Comparison of ENCODE assay signal across 29 mouse cellular contexts in the genomic region with DNA sequence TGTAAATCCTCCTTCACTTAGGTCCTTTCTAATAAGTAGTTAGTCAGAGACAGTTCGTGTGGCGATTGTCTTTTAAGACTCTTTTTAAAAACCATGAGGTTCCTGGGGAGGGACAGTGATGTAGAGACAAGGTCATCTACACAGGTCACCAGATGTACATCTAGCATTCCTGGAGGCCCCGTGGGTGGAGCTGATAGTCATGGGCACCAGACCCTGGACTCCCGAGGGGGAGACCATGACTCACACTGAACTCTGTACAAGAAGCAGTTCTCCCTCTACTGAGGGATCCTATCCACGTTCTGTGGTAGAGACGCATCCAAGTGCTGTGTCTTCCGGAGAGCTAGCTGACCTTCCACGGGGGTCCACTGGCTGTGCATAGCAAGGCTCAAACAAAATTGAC. TPM values are rescaled to one million over a fixed set of nuclear protein-coding genes. Genes with fewer than 3 reads are reported as not detected.
DNase-seq lines count a peak whose midpoint lies in the region; ATAC-seq and TF ChIP-seq lines count a peak whose summit lies in the region.
"Had no signal": no experiment of that assay in that cellular context is flagged by ENCODE, and none has a peak within 500 bp of the region (broad histone marks: within the 10 kb centered on the region; RNA-seq: fewer than 3 reads in every experiment).

No protein-coding gene starts in this region.

- H3K79me2 ChIP-seq in heart, adult 2 months (replicated peaks; ENCODE audit: control insufficient read depth, insufficient read depth, low read length): no peaks in the 10 kb centered on the region

- TF ChIP-seq POLR2A in heart, adult 2 months (IDR thresholded peaks at IDR 0.05; ENCODE audit: insufficient read depth, low read depth, low read length): no peak

- no peak for TF ChIP-seq EP300 in heart, adult 2 months (IDR thresholded peaks at IDR 0.05; ENCODE audit: insufficient read depth, low read depth, low read length)

- H3K27me3 ChIP-seq in heart, embryonic 10.5 days (ENCODE audit: insufficient read depth, poor library complexity, severe bottlenecking): no peaks in the 10 kb centered on the region
- H3K27me3 ChIP-seq in heart, adult 2 months (ENCODE audit: control insufficient read depth, insufficient read depth, low read length): no peaks in the 10 kb centered on the region
- no peaks in the 10 kb centered on the region for H3K27me3 ChIP-seq in intestine, embryonic 15.5 days (replicated peaks)
- H3K27me3 ChIP-seq in intestine, embryonic 16.5 days (replicated peaks; ENCODE audit: control insufficient read depth, insufficient read depth, low read length): no peaks in the 10 kb centered on the region
- no peaks in the 10 kb centered on the region for H3K27me3 ChIP-seq in intestine, postnatal 0 days (replicated peaks; ENCODE audit: control insufficient read depth, insufficient read depth, low read length)
- H3K27me3 ChIP-seq: CH12.LX; embryonic facial prominence, embryonic 13.5 days; embryonic facial prominence, embryonic 15.5 days; forebrain, embryonic 12.5 days; Patski had no signal

- TF ChIP-seq CTCF in heart, adult 2 months (IDR thresholded peaks at IDR 0.05): no peak
- TF ChIP-seq CTCF in intestine, postnatal 0 days (IDR thresholded peaks at IDR 0.05; ENCODE audit: low read depth): no peak

- H3K4me3 ChIP-seq in heart, embryonic 10.5 days: no peak overlapping the region
- no peak overlapping the region for H3K4me3 ChIP-seq in heart, adult 2 months
- H3K4me3 ChIP-seq in intestine, embryonic 15.5 days (replicated peaks): no peak overlapping the region
- H3K4me3 ChIP-seq in intestine, embryonic 16.5 days (ENCODE audit: low read length): no peak overlapping the region
- H3K4me3 ChIP-seq in intestine, postnatal 0 days (ENCODE audit: low read depth, low read length): no peak overlapping the region
- H3K4me3 ChIP-seq: embryonic facial prominence, embryonic 13.5 days; embryonic facial prominence, embryonic 15.5 days; erythroblast, embryonic 14.5 days; forebrain, embryonic 10.5 days; forebrain, embryonic 12.5 days had no signal

- DNase-seq in heart, embryonic 10.5 days (ENCODE audit: low spot score): peak; percentile 58
- no peak for DNase-seq in heart, adult 2 months
- peak; percentile 65 for DNase-seq in 3T3-L1 (ENCODE audit: low read depth, low spot score)
- no peak for DNase-seq in left cerebral cortex, postnatal 25 days (ENCODE audit: low spot score in 2 of 2)
- DNase-seq: adrenal gland, postnatal 10 days; adrenal gland, postnatal 25 days; B cell, adult 2 months; cerebellum, adult 11 months; cerebellum, adult 18-20 months; cerebellum, adult 8-10 months; cerebellum, adult 9-11 months; cerebellum, postnatal 14 days; cerebellum, postnatal 36 days; embryo, embryonic 11 days had no signal

- intact Hi-C loops in heart, adult 2 months (cut with DNase I): no loop called here
- intact Hi-C loops in left cerebral cortex, postnatal 25 days (cut with DNase I): no loop called here

- no peak overlapping the region for H3K4me2 ChIP-seq in intestine, embryonic 15.5 days (replicated peaks)
- no peak overlapping the region for H3K4me2 ChIP-seq in intestine, embryonic 16.5 days (ENCODE audit: low read depth, low read length)
- no peak overlapping the region for H3K4me2 ChIP-seq in intestine, postnatal 0 days (replicated peaks; ENCODE audit: low read depth)
- H3K4me2 ChIP-seq: embryonic facial prominence, embryonic 13.5 days; embryonic facial prominence, embryonic 15.5 days; forebrain, embryonic 12.5 days had no signal

- 67% methylated on average over 8 of the region's 8 CpGs for WGBS in heart, embryonic 10.5 days
- WGBS in heart, adult 2 months: 70% methylated on average over 8 of the region's 8 CpGs
- WGBS in intestine, embryonic 15.5 days: 72% methylated on average over 8 of the region's 8 CpGs
- 74% methylated on average over 8 of the region's 8 CpGs for WGBS in intestine, embryonic 16.5 days
- 69% methylated on average over 8 of the region's 8 CpGs for WGBS in intestine, postnatal 0 days

- H3K27ac ChIP-seq in heart, embryonic 10.5 days: no peak overlapping the region
- H3K27ac ChIP-seq in heart, adult 2 months: no peak overlapping the region
- no peak overlapping the region for H3K27ac ChIP-seq in intestine, embryonic 15.5 days
- H3K27ac ChIP-seq in intestine, embryonic 16.5 days (ENCODE audit: low read length): no peak overlapping the region
- no peak overlapping the region for H3K27ac ChIP-seq in intestine, postnatal 0 days (ENCODE audit: low read depth, low read length)
- H3K27ac ChIP-seq: embryonic facial prominence, embryonic 13.5 days; embryonic facial prominence, embryonic 15.5 days; forebrain, embryonic 10.5 days; forebrain, embryonic 12.5 days had no signal

- peak; percentile 25; the same call in 1 of the 2 replicates for ATAC-seq in intestine, embryonic 15.5 days
- ATAC-seq in intestine, embryonic 16.5 days: no peak
- ATAC-seq in intestine, postnatal 0 days: 0 out of 2 replicates have a peak, but pooled peaks have one; percentile 10
- ATAC-seq: activated CD4-positive, CD25-positive, alpha-beta regulatory T cell, adult 4 months; CD4-positive, CD25-positive, alpha-beta regulatory T cell, adult 4 months; forebrain, embryonic 14.5 days; forebrain, embryonic 16.5 days; Patski had no signal

- H3K9ac ChIP-seq in heart, adult 2 months (ENCODE audit: low read depth, low read length): no peak overlapping the region
- H3K9ac ChIP-seq in intestine, embryonic 15.5 days: no peak overlapping the region
- H3K9ac ChIP-seq in intestine, embryonic 16.5 days (ENCODE audit: low read depth, low read length): no peak overlapping the region
- H3K9ac ChIP-seq in intestine, postnatal 0 days (ENCODE audit: low read depth, low read length): no peak overlapping the region
- H3K9ac ChIP-seq: embryonic facial prominence, embryonic 13.5 days; embryonic facial prominence, embryonic 15.5 days; forebrain, embryonic 12.5 days had no signal

- H3K9me3 ChIP-seq in heart, embryonic 10.5 days: no peaks in the 10 kb centered on the region
- H3K9me3 ChIP-seq in intestine, embryonic 15.5 days: no peaks in the 10 kb centered on the region
- H3K9me3 ChIP-seq in intestine, embryonic 16.5 days (ENCODE audit: control insufficient read depth, low read length): no peaks in the 10 kb centered on the region
- H3K9me3 ChIP-seq in intestine, postnatal 0 days (ENCODE audit: control insufficient read depth): no peaks in the 10 kb centered on the region
- H3K9me3 ChIP-seq: embryonic facial prominence, embryonic 13.5 days; embryonic facial prominence, embryonic 15.5 days; forebrain, embryonic 10.5 days; forebrain, embryonic 12.5 days; G1E had no signal

- H3K4me1 ChIP-seq in heart, embryonic 10.5 days: peaks cover 24% of the 10 kb centered on the region; the same call in 1 of the 2 replicates
- H3K4me1 ChIP-seq in heart, adult 2 months (ENCODE audit: control insufficient read depth, insufficient read depth, low read length): no peaks in the 10 kb centered on the region
- no peaks in the 10 kb centered on the region for H3K4me1 ChIP-seq in intestine, embryonic 15.5 days (replicated peaks)
- H3K4me1 ChIP-seq in intestine, embryonic 16.5 days (ENCODE audit: control insufficient read depth, insufficient read depth, low read length): no peaks in the 10 kb centered on the region
- H3K4me1 ChIP-seq in intestine, postnatal 0 days (replicated peaks; ENCODE audit: control insufficient read depth, insufficient read depth, low read length): no peaks in the 10 kb centered on the region
- H3K4me1 ChIP-seq: embryonic facial prominence, embryonic 13.5 days; embryonic facial prominence, embryonic 15.5 days; forebrain, embryonic 10.5 days; forebrain, embryonic 12.5 days had no signal

- H3K36me3 ChIP-seq in heart, embryonic 10.5 days: 0 out of 2 replicates have a peak, but pooled peaks cover 2% of the 10 kb centered on the region
- H3K36me3 ChIP-seq in heart, adult 2 months (ENCODE audit: control insufficient read depth, insufficient read depth, low read length): no peaks in the 10 kb centered on the region
- no peaks in the 10 kb centered on the region for H3K36me3 ChIP-seq in intestine, embryonic 15.5 days
- no peaks in the 10 kb centered on the region for H3K36me3 ChIP-seq in intestine, embryonic 16.5 days (ENCODE audit: control insufficient read depth, insufficient read depth, low read length)
- peaks cover 3% of the 10 kb centered on the region; the same call in 1 of the 2 replicates for H3K36me3 ChIP-seq in intestine, postnatal 0 days (ENCODE audit: control insufficient read depth, insufficient read depth)
- H3K36me3 ChIP-seq: embryonic facial prominence, embryonic 13.5 days; embryonic facial prominence, embryonic 15.5 days; forebrain, embryonic 12.5 days had no signal

RNA-seq across cellular contexts. Expression of gene Dera, which starts 22.6 kb away (rescaled TPM):
- 76.1 and 79.9 TPM in 2 replicates for polyA plus RNA-seq in heart, embryonic 10.5 days (2016; fragmentation: Nextera tagmentation; extraction: Ambion mirVana)
- 1 to 10 TPM; 4.1 to 4.6 TPM for total RNA-seq in heart, adult 2 months (2021)
- polyA plus RNA-seq in heart, adult 2 months (2012; rRNA removed): 3.0 and 3.8 TPM in 2 replicates
- 93.9 and 98.6 TPM in 2 replicates for polyA plus RNA-seq in intestine, embryonic 15.5 days (2015; fragmentation: Nextera tagmentation; extraction: Ambion mirVana)
- 124 and 132 TPM in 2 replicates for polyA plus RNA-seq in intestine, embryonic 16.5 days (2015; fragmentation: Nextera tagmentation; extraction: Ambion mirVana)
- 122 and 130 TPM in 2 replicates for polyA plus RNA-seq in intestine, postnatal 0 days (2015; fragmentation: Nextera tagmentation; extraction: Ambion mirVana)
- total RNA-seq in left cerebral cortex, postnatal 25 days (2021): 1 to 10 TPM; 4.1 to 4.7 TPM

RNA-seq across cellular contexts. Expression of gene Strap, which starts 42.1 kb away (rescaled TPM):
- polyA plus RNA-seq in heart, embryonic 10.5 days (2016; fragmentation: Nextera tagmentation; extraction: Ambion mirVana): 154 and 170 TPM in 2 replicates
- 10 to 100 TPM; 81.6 to 86.5 TPM for total RNA-seq in heart, adult 2 months (2021)
- 26.3 and 46.6 TPM in 2 replicates for polyA plus RNA-seq in heart, adult 2 months (2012; rRNA removed)
- polyA plus RNA-seq in intestine, embryonic 15.5 days (2015; fragmentation: Nextera tagmentation; extraction: Ambion mirVana): 131 and 147 TPM in 2 replicates
- 122 and 132 TPM in 2 replicates for polyA plus RNA-seq in intestine, embryonic 16.5 days (2015; fragmentation: Nextera tagmentation; extraction: Ambion mirVana)
- 71.0 and 71.4 TPM in 2 replicates for polyA plus RNA-seq in intestine, postnatal 0 days (2015; fragmentation: Nextera tagmentation; extraction: Ambion mirVana)
- total RNA-seq in left cerebral cortex, postnatal 25 days (2021): 100 to 1,000 TPM; 112 to 123 TPM

Comparison
In these comparisons a context has a peak if more than half of its experiments do, and no peak if none do; other contexts are left out.
1. DNase-seq: peak in heart, embryonic 10.5 days (single experiment) and 3T3-L1 (single experiment); none in heart, adult 2 months (0 of 2) and left cerebral cortex, postnatal 25 days (0 of 2).
2. RNA of gene Dera, which starts 22.6 kb away (polyA plus RNA-seq): 124 to 132 TPM in intestine, embryonic 16.5 days, 122 to 130 TPM in intestine, postnatal 0 days, 93.9 to 98.6 TPM in intestine, embryonic 15.5 days and 76.1 to 79.9 TPM in heart, embryonic 10.5 days; 3.0 to 3.8 TPM in heart, adult 2 months; every median in the first group is over 10 times any median in the second.